Mouse (Mus musculus): Measurements from ENCODE around the gene Lrrc47. TPM values are rescaled to one million over a fixed set of nuclear protein-coding genes. Genes with fewer than 3 reads are reported as not detected.

The Lrrc47 gene
- total RNA-seq, 2 experiments from 2014 or later = 38.4 to 41.6 TPM

Other genes starting within 250 kb of the Lrrc47 start
- gene A430005L14Rik, start 54.5 kb upstream of the Lrrc47 start, total RNA-seq (2021) = 10 to 100 TPM; 15.5 to 15.8 TPM
- 1 to 10 TPM; 1.3 to 2.2 TPM for gene Dffb, start 36.6 kb upstream of the Lrrc47 start, total RNA-seq (2021)
- gene Cep104, start 36.5 kb upstream of the Lrrc47 start, total RNA-seq (2021) = 10 to 100 TPM; 28.8 to 29.5 TPM
- 1 to 10 TPM; 5.4 to 5.6 TPM for gene Smim1, start 14.5 kb downstream of the Lrrc47 start, total RNA-seq (2021)
- gene Ccdc27, start 30.9 kb downstream of the Lrrc47 start, total RNA-seq (2021) = not detected
- gene Trp73, start 128.5 kb downstream of the Lrrc47 start, total RNA-seq (2021) = under 1 TPM in 1 of 2 experiments, not detected in 1; 0.15 TPM
- gene Wrap73, start 130.6 kb downstream of the Lrrc47 start, total RNA-seq (2021) = 10 to 100 TPM; 12.3 to 12.8 TPM
- 100 to 1,000 TPM; 120 to 127 TPM for gene Tprgl, start 148.9 kb downstream of the Lrrc47 start, total RNA-seq (2021)
- gene Megf6, start 159.0 kb downstream of the Lrrc47 start, total RNA-seq (2021) = 1 to 10 TPM; 3.7 to 4.6 TPM

Data from heart, adult 18-20 months (tissue).